Mouse (Mus musculus) fibroblast of lung, adult 2 months (primary cell): ENCODE measurements around the gene Mrpl55.
A peak's percentile ranks its signal among the peaks of the same experiment; 100 is the strongest.
"Not testable (repeated sequence)": the region's sequence is repeated elsewhere in the genome, so short reads cannot be mapped to it uniquely, and the experiment has no call there.

ENCODE experiments used
- DNase-seq: peaks from one replicate; pipeline ENCODE4 v3.0.0-alpha.2; 2011; ENCODE audit warnings: low read depth

The Mrpl55 gene

GRCm38 (mm10) chr11:59192059-59192386 lies 10.3 kb upstream of the Mrpl55 start, which contains the start of gene Guk1:
TSS of gene Guk1 (minus strand) at chr11:59192212.
- no peak for DNase-seq

- DNase-seq, result no peak
Measured at GRCm38 (mm10) chr11:59196230-59196629, 6.1 kb upstream of the Mrpl55 start.

GRCm38 (mm10) chr11:59201216-59202002 lies 877 bp upstream of the Mrpl55 start:
- no peak for DNase-seq

- peak; percentile 92 for DNase-seq
Measured at GRCm38 (mm10) chr11:59208153-59208831, 6.0 kb downstream of the Mrpl55 start, which contains the start of gene 2310033P09Rik. TSS of gene 2310033P09Rik (plus strand) at chr11:59208321.

GRCm38 (mm10) chr11:59209003-59209441 lies 6.7 kb downstream of the Mrpl55 start:
- DNase-seq, result no peak

- DNase-seq, result no peak
Measured at GRCm38 (mm10) chr11:59209580-59209979, 7.3 kb downstream of the Mrpl55 start.

- no peak for DNase-seq
Measured at GRCm38 (mm10) chr11:59210020-59210419, 7.7 kb downstream of the Mrpl55 start.

GRCm38 (mm10) chr11:59211561-59211960 lies 9.3 kb downstream of the Mrpl55 start:
- not testable (repeated sequence) for DNase-seq

GRCm38 (mm10) chr11:59212320-59212719 lies 10.0 kb downstream of the Mrpl55 start:
- DNase-seq, result not testable (repeated sequence)

- DNase-seq, result no peak
Measured at GRCm38 (mm10) chr11:59212892-59213494, 10.7 kb downstream of the Mrpl55 start.

- DNase-seq, result no peak
Measured at GRCm38 (mm10) chr11:59216955-59217354, 14.7 kb downstream of the Mrpl55 start.

- DNase-seq, result no peak
Measured at GRCm38 (mm10) chr11:59218389-59218998, 16.2 kb downstream of the Mrpl55 start.

- DNase-seq, result no peak
Measured at GRCm38 (mm10) chr11:59219064-59219463, 16.8 kb downstream of the Mrpl55 start.

- DNase-seq, result no peak
Measured at GRCm38 (mm10) chr11:59221604-59222003, 19.3 kb downstream of the Mrpl55 start.

GRCm38 (mm10) chr11:59222306-59222705 lies 20.0 kb downstream of the Mrpl55 start:
- DNase-seq, result no peak

- no peak for DNase-seq
Measured at GRCm38 (mm10) chr11:59224025-59224424, 21.7 kb downstream of the Mrpl55 start.

GRCm38 (mm10) chr11:59224470-59224869 lies 22.2 kb downstream of the Mrpl55 start:
- DNase-seq, result no peak

GRCm38 (mm10) chr11:59225167-59225566 lies 22.9 kb downstream of the Mrpl55 start:
- DNase-seq, result no peak

GRCm38 (mm10) chr11:59226251-59226650 lies 24.0 kb downstream of the Mrpl55 start:
- no peak for DNase-seq

- DNase-seq, result no peak
Measured at GRCm38 (mm10) chr11:59226787-59227603, 24.7 kb downstream of the Mrpl55 start.

- DNase-seq, result no peak
Measured at GRCm38 (mm10) chr11:59227604-59228121, 25.4 kb downstream of the Mrpl55 start.
